Mouse (Mus musculus) erythroblast, embryonic 14.5 days (primary cell): ENCODE measurements around the gene Steap4.

Experiments used
- GATA1 ChIP-seq: IDR thresholded peaks from 2 replicates; pipeline ENCODE4 v1.6.1; 2012; ENCODE audit warnings: low read length, inconsistent platforms, mixed read lengths
- TAL1 ChIP-seq: IDR thresholded peaks from 3 replicates; pipeline ENCODE4 v1.6.1; 2012; ENCODE audit warnings: low read length, inconsistent platforms, mixed read lengths

DNA sequence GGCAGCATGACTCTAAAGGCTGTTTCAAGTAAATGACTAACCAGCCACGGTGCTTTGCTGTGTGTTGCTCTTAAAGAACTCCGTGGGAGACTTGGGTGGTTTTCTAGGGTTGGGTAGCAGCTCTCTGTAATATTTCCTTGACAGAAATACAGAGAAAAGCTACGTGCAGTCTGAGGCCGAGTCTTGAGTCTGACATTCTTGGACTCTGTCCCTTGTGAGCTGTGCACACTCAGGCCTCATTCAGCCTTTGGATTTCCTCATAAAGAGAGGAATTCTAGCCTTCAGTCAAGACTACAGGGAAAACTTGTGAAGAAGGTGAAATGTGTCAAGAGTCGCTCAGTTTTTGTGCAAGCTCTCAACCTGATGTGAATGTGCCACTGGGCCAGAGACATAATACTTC lies 7.9 kb downstream of the Steap4 start:
- TF ChIP-seq GATA1 (no peak), TAL1 (no peak)
